Mouse (Mus musculus) hindbrain, embryonic 14.5 days (tissue): Measurements from ENCODE around the gene Dnajc16. TPM values are rescaled to one million over a fixed set of nuclear protein-coding genes. Genes with fewer than 3 reads are reported as not detected.
"Not testable (repeated sequence)": the region's sequence is repeated elsewhere in the genome, so short reads cannot be mapped to it uniquely, and the experiment has no call there.

Source experiments
- ATAC-seq: fragments of 200-750 bp; cut with Nextera tagmentation; 2 replicates; pipeline ENCODE4 v1.8.0; 2017; ENCODE audit warnings: moderate number of reproducible peaks, mild to moderate bottlenecking, moderate TSS enrichment, moderate library complexity; ENCODE audit not compliant: low FRiP score
- DNase-seq: peaks from one replicate; pipeline ENCODE4 v3.0.0-alpha.2; 2015; ENCODE audit warnings: low spot score
- H3K27ac ChIP-seq: fragments of 300-500 bp; sonication (generic); 2 replicates; pipeline ENCODE4 v1.5.1; 2014; ENCODE audit warnings: mild to moderate bottlenecking, moderate library complexity
- H3K27me3 ChIP-seq: fragments of 300-500 bp; sonication (generic); 2 replicates; pipeline ENCODE4 v1.6.1; 2014; ENCODE audit warnings: mild to moderate bottlenecking, low read length, mixed read lengths; ENCODE audit not compliant: control insufficient read depth, insufficient read depth
- H3K36me3 ChIP-seq: fragments of 300-500 bp; sonication (generic); replicated peaks from 2 replicates; pipeline ENCODE4 v1.6.1; 2014; ENCODE audit not compliant: control insufficient read depth, insufficient read depth
- H3K4me1 ChIP-seq: fragments of 300-500 bp; sonication (generic); replicated peaks from 2 replicates; pipeline ENCODE4 v1.6.1; 2014; ENCODE audit warnings: antibody characterized with exemption, low read length, mixed read lengths; ENCODE audit not compliant: control insufficient read depth, insufficient read depth
- H3K4me2 ChIP-seq: fragments of 300-500 bp; sonication (generic); replicated peaks from 2 replicates; pipeline ENCODE4 v1.6.1; 2014; ENCODE audit warnings: mild to moderate bottlenecking, moderate library complexity
- H3K4me3 ChIP-seq: fragments of 300-500 bp; sonication (generic); replicated peaks from 2 replicates; pipeline ENCODE4 v1.5.1; 2014; ENCODE audit warnings: mild to moderate bottlenecking, low read length
- H3K9ac ChIP-seq: fragments of 300-500 bp; sonication (generic); 2 replicates; pipeline ENCODE4 v1.6.1; 2014
- H3K9me3 ChIP-seq: fragments of 300-500 bp; sonication (generic); 2 replicates; pipeline ENCODE4 v1.6.1; 2016; ENCODE audit warnings: low read length; ENCODE audit not compliant: control insufficient read depth
- WGBS: fragments of 180-500 bp; shearing (Covaris S2); extraction: QIAGEN DNeasy Blood & Tissue Kit; methylation state at CpG from one replicate; pipeline ENCODE4 v1.1.7; 2014; 5-methylcytosine and 5-hydroxymethylcytosine counted together
- polyA plus RNA-seq: library from polyadenylated mRNA; unstranded; fragments of >200 nt; fragmentation: Nextera tagmentation; extraction: Ambion mirVana; gene quantifications from 2 replicates; pipeline ENCODE4 v1.2.1, GENCODE M21; 2014

Dnajc16 gene
- polyA plus RNA-seq, 1 experiment from 2014 or later, result 5.5 TPM

- no peak for DNase-seq
- 92% methylated on average over 7 of the region's 7 CpGs for WGBS
- Histone ChIP-seq H3K4me3 (no peak overlapping the region), H3K4me2 (0 out of 2 replicates have a peak overlapping the region, but pooled peaks have one; percentile 66), H3K27me3 (no peaks in the 10 kb centered on the region), H3K9me3 (no peaks in the 10 kb centered on the region), H3K4me1 (peaks cover 21% of the 10 kb centered on the region), H3K36me3 (peaks cover 14% of the 10 kb centered on the region), H3K27ac (0 out of 2 replicates have a peak overlapping the region, but pooled peaks have one; percentile 83), H3K9ac (no peak overlapping the region)
- no peak for ATAC-seq
These were observed 755 bp upstream of the Dnajc16 start for GRCm38 (mm10) chr4:141791486-141791885.

GRCm38 (mm10) chr4:141789564-141790218 is 1.0 kb downstream of the Dnajc16 start:
- Histone ChIP-seq H3K9me3 (no peaks in the 10 kb centered on the region), H3K27ac (peak overlapping the region; percentile 83; the same call in 1 of the 2 replicates), H3K36me3 (peaks cover 14% of the 10 kb centered on the region), H3K4me2 (peak overlapping the region; percentile 66), H3K27me3 (no peaks in the 10 kb centered on the region), H3K4me3 (peak overlapping the region; percentile 98), H3K9ac (peak overlapping the region; percentile 99), H3K4me1 (peaks cover 13% of the 10 kb centered on the region)
- DNase-seq, result no peak
- WGBS, result 60% methylated on average over 3 of the region's 3 CpGs
- no peak for ATAC-seq

GRCm38 (mm10) chr4:141787462-141787861 is 3.3 kb downstream of the Dnajc16 start:
- H3K9me3 ChIP-seq, result no peaks in the 10 kb centered on the region
- H3K4me1 ChIP-seq, result peaks cover 7% of the 10 kb centered on the region
- H3K4me3 ChIP-seq, result no peak overlapping the region
- WGBS, result 94% methylated on average over 7 of the region's 7 CpGs
- H3K4me2 ChIP-seq, result no peak overlapping the region
- H3K36me3 ChIP-seq, result peaks cover 35% of the 10 kb centered on the region
- H3K27me3 ChIP-seq, result no peaks in the 10 kb centered on the region
- H3K9ac ChIP-seq, result no peak overlapping the region
- ATAC-seq, result no peak
- H3K27ac ChIP-seq, result no peak overlapping the region
- DNase-seq, result no peak

GRCm38 (mm10) chr4:141787046-141787445 is 3.7 kb downstream of the Dnajc16 start:
- WGBS, result 78% methylated on average over 6 of the region's 6 CpGs
- peaks cover 7% of the 10 kb centered on the region for H3K4me1 ChIP-seq
- H3K4me2 ChIP-seq, result no peak overlapping the region
- no peaks in the 10 kb centered on the region for H3K9me3 ChIP-seq
- DNase-seq (no peak), ATAC-seq (no peak)
- H3K9ac ChIP-seq, result no peak overlapping the region
- H3K27ac ChIP-seq, result no peak overlapping the region
- no peaks in the 10 kb centered on the region for H3K27me3 ChIP-seq
- H3K4me3 ChIP-seq, result no peak overlapping the region
- H3K36me3 ChIP-seq, result peaks cover 40% of the 10 kb centered on the region

GRCm38 (mm10) chr4:141786141-141786540 is 4.6 kb downstream of the Dnajc16 start:
- no peak overlapping the region for H3K27ac ChIP-seq
- WGBS, result 95% methylated on average over 13 of the region's 13 CpGs
- no peak for DNase-seq
- H3K4me3 ChIP-seq, result no peak overlapping the region
- H3K4me1 ChIP-seq, result peaks cover 7% of the 10 kb centered on the region
- no peak overlapping the region for H3K4me2 ChIP-seq
- H3K9me3 ChIP-seq, result no peaks in the 10 kb centered on the region
- ATAC-seq, result no peak
- no peaks in the 10 kb centered on the region for H3K27me3 ChIP-seq
- no peak overlapping the region for H3K9ac ChIP-seq
- peaks cover 49% of the 10 kb centered on the region for H3K36me3 ChIP-seq

- no peaks in the 10 kb centered on the region for H3K9me3 ChIP-seq
- DNase-seq, result no peak
- H3K4me2 ChIP-seq, result no peak overlapping the region
- no peak overlapping the region for H3K27ac ChIP-seq
- no peak overlapping the region for H3K9ac ChIP-seq
- no peak for ATAC-seq
- H3K27me3 ChIP-seq, result no peaks in the 10 kb centered on the region
- no peak overlapping the region for H3K4me3 ChIP-seq
- H3K36me3 ChIP-seq, result peaks cover 62% of the 10 kb centered on the region
- H3K4me1 ChIP-seq, result peaks cover 4% of the 10 kb centered on the region
- 86% methylated on average over 5 of the region's 5 CpGs for WGBS
These were observed 5.9 kb downstream of the Dnajc16 start for GRCm38 (mm10) chr4:141784835-141785234.

- Histone ChIP-seq H3K9me3 (no peaks in the 10 kb centered on the region), H3K36me3 (peaks cover 76% of the 10 kb centered on the region), H3K4me1 (no peaks in the 10 kb centered on the region), H3K4me3 (no peak overlapping the region), H3K27ac (no peak overlapping the region), H3K4me2 (no peak overlapping the region), H3K9ac (no peak overlapping the region), H3K27me3 (no peaks in the 10 kb centered on the region)
- no peak for ATAC-seq
- 96% methylated on average over 8 of the region's 8 CpGs for WGBS
- DNase-seq, result no peak
These were observed 9.3 kb downstream of the Dnajc16 start for GRCm38 (mm10) chr4:141781201-141781985.

- no peak for ATAC-seq
These were observed 10.9 kb downstream of the Dnajc16 start for GRCm38 (mm10) chr4:141779828-141780227.

GRCm38 (mm10) chr4:141773019-141773418 is 17.7 kb downstream of the Dnajc16 start:
- H3K9me3 ChIP-seq, H3K4me2 ChIP-seq, H3K4me3 ChIP-seq, H3K9ac ChIP-seq, H3K4me1 ChIP-seq, H3K27me3 ChIP-seq, ATAC-seq, H3K27ac ChIP-seq, DNase-seq: not testable (repeated sequence)
- WGBS, result 83% methylated on average over 4 of the region's 4 CpGs
- peaks cover 93% of the 10 kb centered on the region for H3K36me3 ChIP-seq

More at GRCm38 (mm10) chr4:141779828-141780227, 10.9 kb downstream of the Dnajc16 start:
- WGBS, result 94% methylated on average over 8 of the region's 8 CpGs
- Histone ChIP-seq H3K4me3 (no peak overlapping the region), H3K9me3 (no peaks in the 10 kb centered on the region), H3K4me2 (no peak overlapping the region), H3K9ac (no peak overlapping the region), H3K4me1 (no peaks in the 10 kb centered on the region), H3K36me3 (peaks cover 91% of the 10 kb centered on the region), H3K27me3 (no peaks in the 10 kb centered on the region), H3K27ac (no peak overlapping the region)
- no peak for DNase-seq
